Mouse (Mus musculus) activated CD4-positive, CD25-positive, alpha-beta regulatory T cell, adult 9 weeks (primary cell): Measurements from ENCODE around the gene Tpsb2. TPM values are rescaled to one million over a fixed set of nuclear protein-coding genes. Genes with fewer than 3 reads are reported as not detected.

ENCODE experiments used
- polyA plus RNA-seq: library from polyadenylated mRNA; unstranded; fragments of 100-300 nt; shearing (Covaris generic); gene quantifications from one replicate; pipeline ENCODE4 v1.2.1, GENCODE M21; 2017

The Tpsb2 gene
- not detected for polyA plus RNA-seq

DNA sequence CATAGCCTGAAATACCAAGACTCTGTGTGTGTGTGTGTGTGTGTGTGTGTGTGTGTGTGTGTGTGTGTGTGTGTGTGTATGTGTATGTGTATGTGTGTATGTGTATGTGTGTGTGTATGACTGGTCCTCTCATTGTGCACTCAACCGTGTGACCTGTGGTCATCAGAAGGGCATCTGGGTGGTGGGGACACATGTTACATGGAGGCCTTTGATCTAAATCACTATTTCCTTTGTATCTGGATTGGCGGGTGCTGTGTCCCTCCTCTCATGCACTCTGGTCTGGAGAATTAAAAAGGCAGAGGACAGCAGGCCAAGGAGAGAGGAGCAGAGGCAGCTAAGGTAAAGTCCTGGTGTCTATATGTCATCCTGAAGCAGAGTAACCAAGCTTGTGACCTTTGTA is at the start of gene Tpsb2:
Gene Tpsb2 (plus strand): TSS at position 301 of the 400 bp plus-strand sequence.

DNA sequence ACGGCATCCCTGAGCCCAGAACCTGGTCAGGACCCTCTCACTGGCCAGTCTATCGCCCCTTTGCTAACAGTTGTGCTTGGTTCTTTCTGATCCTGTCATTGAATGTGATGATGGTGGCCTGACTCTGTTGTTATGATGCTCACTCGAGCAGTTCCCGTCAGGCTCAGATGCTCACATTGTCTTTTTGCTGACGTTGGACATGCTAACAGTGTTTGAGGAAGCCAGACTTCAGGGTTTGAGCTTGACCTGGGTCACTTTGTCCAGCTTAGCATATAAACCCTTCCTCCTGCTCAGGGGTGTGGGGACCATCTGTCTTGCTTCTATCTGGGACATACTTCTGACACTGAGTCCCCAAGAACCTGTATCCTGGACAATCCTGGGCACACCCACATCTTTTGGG is 47.8 kb upstream of the Tpsb2 start, which contains the start of gene Prss29:
Gene Prss29 (plus strand): TSS at position 301 of the 400 bp plus-strand sequence.

DNA sequence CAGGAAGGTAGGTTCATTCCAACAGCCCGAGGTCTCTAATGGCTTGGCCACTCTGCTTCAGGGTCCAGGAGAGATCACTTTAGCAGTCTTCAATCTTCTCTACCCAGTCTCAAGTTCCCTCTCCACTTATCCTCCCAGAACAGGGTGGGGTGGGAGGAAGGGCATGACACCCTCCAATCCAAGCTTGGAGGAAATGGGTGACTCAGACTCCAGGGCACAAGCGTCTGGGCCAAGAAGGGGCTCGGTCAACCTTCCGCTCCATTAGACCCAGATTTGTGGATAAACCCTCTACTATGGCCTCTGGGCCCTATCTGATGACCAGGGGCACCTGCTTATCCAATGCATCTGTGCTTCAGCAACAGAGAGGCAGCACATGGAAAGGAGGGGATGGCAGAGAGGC is 20.6 kb upstream of the Tpsb2 start, which contains the start of gene Tpsab1:
Gene Tpsab1 (minus strand): TSS at position 101 of the 400 bp plus-strand sequence.

DNA sequence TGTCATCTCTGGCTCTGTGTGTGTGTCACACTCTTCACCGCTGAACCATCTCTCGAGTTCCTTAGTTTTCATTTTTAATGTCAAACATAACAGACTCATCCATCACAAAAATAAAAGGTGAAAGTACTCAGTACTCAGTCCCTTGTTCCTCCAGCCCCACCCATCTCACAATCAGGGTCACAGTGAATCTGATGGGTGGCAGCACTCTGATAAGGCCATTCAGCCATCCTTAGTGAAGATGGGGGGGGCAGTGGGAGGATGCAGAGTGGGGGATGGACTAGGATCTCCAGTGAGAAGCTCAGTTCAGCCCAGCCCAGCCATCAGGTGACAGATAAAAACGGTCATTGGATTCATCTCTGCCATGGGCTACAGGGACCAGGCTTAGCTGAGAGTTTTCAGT is 2.9 kb downstream of the Tpsb2 start, which contains the start of gene Tpsg1:
Gene Tpsg1 (plus strand): TSS at position 301 of the 400 bp plus-strand sequence.

Other genes with a start within 250 kb of the Tpsb2 start
- not detected for gene Ptx4, start 245.5 kb upstream of the Tpsb2 start, polyA plus RNA-seq
- gene Clcn7, start 232.9 kb upstream of the Tpsb2 start, polyA plus RNA-seq, result 41.9 TPM
- not detected for gene Ccdc154, start 203.8 kb upstream of the Tpsb2 start, polyA plus RNA-seq
- gene Gm38655, start 190.8 kb upstream of the Tpsb2 start, polyA plus RNA-seq, result not detected
- gene BC003965, start 181.8 kb upstream of the Tpsb2 start, polyA plus RNA-seq, result 26.0 TPM
- 46.6 TPM for gene Unkl, start 177.9 kb upstream of the Tpsb2 start, polyA plus RNA-seq
- gene Gnptg, start 126.2 kb upstream of the Tpsb2 start, polyA plus RNA-seq, result 89.9 TPM
- gene Tsr3, start 126.1 kb upstream of the Tpsb2 start, polyA plus RNA-seq, result 45.3 TPM
- 42.3 TPM for gene Baiap3, start 109.9 kb upstream of the Tpsb2 start, polyA plus RNA-seq
- gene Ube2i, start 91.7 kb upstream of the Tpsb2 start, polyA plus RNA-seq, result 525 TPM
- gene Prss34, start 67.9 kb upstream of the Tpsb2 start, polyA plus RNA-seq, result not detected
- not detected for gene Prss28, start 57.7 kb upstream of the Tpsb2 start, polyA plus RNA-seq
- not detected for gene Prss29, start 47.7 kb upstream of the Tpsb2 start, polyA plus RNA-seq
- not detected for gene Tpsab1, start 20.7 kb upstream of the Tpsb2 start, polyA plus RNA-seq
- not detected for gene Tpsg1, start 3.0 kb downstream of the Tpsb2 start, polyA plus RNA-seq
- not detected for gene Cacna1h, start 67.5 kb downstream of the Tpsb2 start, polyA plus RNA-seq
- not detected for gene Tekt4, start 88.3 kb downstream of the Tpsb2 start, polyA plus RNA-seq
- not detected for gene Sstr5, start 131.0 kb downstream of the Tpsb2 start, polyA plus RNA-seq
- not detected for gene Sox8, start 204.4 kb downstream of the Tpsb2 start, polyA plus RNA-seq
- gene Lmf1, start 212.8 kb downstream of the Tpsb2 start, polyA plus RNA-seq, result 25.6 TPM